In the genomic region with DNA sequence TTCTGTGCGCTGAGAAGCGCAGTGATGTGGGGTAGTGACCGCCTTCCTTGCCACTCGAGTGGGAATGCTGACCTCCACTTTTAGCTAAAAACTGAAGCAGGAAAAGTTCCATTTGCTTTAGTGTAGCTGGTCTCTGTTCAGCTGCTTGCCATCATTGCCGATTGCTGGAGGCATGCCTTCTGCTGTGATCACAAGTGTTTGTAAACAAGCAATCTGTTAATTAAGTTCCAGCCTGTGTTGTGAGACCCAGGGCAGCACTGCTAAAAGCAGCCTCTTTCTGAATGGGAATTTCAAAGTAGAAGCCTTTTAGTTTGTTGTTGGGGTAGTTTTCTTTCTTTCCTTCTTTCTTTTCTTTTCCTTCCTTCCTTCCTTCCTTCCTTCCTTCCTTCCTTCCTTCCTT, we compare ENCODE assay signal across 29 mouse cellular contexts. TPM values are rescaled to one million over a fixed set of nuclear protein-coding genes. Genes with fewer than 3 reads are reported as not detected.
DNase-seq lines count a peak whose midpoint lies in the region; ATAC-seq and TF ChIP-seq lines count a peak whose summit lies in the region.
"Had no signal": no experiment of that assay in that cellular context is flagged by ENCODE, and none has a peak within 500 bp of the region (broad histone marks: within the 10 kb centered on the region; RNA-seq: fewer than 3 reads in every experiment).

No protein-coding gene starts in this region.

- no peaks in the 10 kb centered on the region for H3K4me1 ChIP-seq in forebrain, embryonic 16.5 days (replicated peaks; ENCODE audit: control insufficient read depth, insufficient read depth, low read length)
- H3K4me1 ChIP-seq in forebrain, embryonic 12.5 days: no peaks in the 10 kb centered on the region
- H3K4me1 ChIP-seq in intestine, embryonic 14.5 days (replicated peaks; ENCODE audit: control insufficient read depth, insufficient read depth, low read length): no peaks in the 10 kb centered on the region
- H3K4me1 ChIP-seq in intestine, embryonic 16.5 days (ENCODE audit: control insufficient read depth, insufficient read depth, low read length): no peaks in the 10 kb centered on the region
- no peaks in the 10 kb centered on the region for H3K4me1 ChIP-seq in lung, adult 2 months (ENCODE audit: control insufficient read depth, insufficient read depth, low read length)
- H3K4me1 ChIP-seq: embryonic facial prominence, embryonic 12.5 days; embryonic facial prominence, embryonic 15.5 days; heart, embryonic 13.5 days had no signal

- H3K9me3 ChIP-seq in forebrain, embryonic 16.5 days (ENCODE audit: control insufficient read depth, low read length): no peaks in the 10 kb centered on the region
- H3K9me3 ChIP-seq in forebrain, embryonic 12.5 days: no peaks in the 10 kb centered on the region
- H3K9me3 ChIP-seq in intestine, embryonic 14.5 days (ENCODE audit: control insufficient read depth, low read length): 0 out of 2 replicates have a peak, but pooled peaks cover 3% of the 10 kb centered on the region
- H3K9me3 ChIP-seq in intestine, embryonic 16.5 days (ENCODE audit: control insufficient read depth, low read length): no peaks in the 10 kb centered on the region
- H3K9me3 ChIP-seq: embryonic facial prominence, embryonic 15.5 days; heart, embryonic 13.5 days had no signal

- no peaks in the 10 kb centered on the region for H3K27me3 ChIP-seq in forebrain, embryonic 16.5 days (replicated peaks; ENCODE audit: control insufficient read depth, insufficient read depth, low read length)
- no peaks in the 10 kb centered on the region for H3K27me3 ChIP-seq in forebrain, embryonic 12.5 days
- no peaks in the 10 kb centered on the region for H3K27me3 ChIP-seq in intestine, embryonic 14.5 days (replicated peaks; ENCODE audit: control insufficient read depth, insufficient read depth, low read length)
- no peaks in the 10 kb centered on the region for H3K27me3 ChIP-seq in intestine, embryonic 16.5 days (replicated peaks; ENCODE audit: control insufficient read depth, insufficient read depth, low read length)
- H3K27me3 ChIP-seq: CH12.LX; embryonic facial prominence, embryonic 12.5 days; embryonic facial prominence, embryonic 15.5 days; heart, embryonic 13.5 days; Patski had no signal

- WGBS in forebrain, embryonic 16.5 days: 79% methylated on average over 5 of the region's 5 CpGs
- WGBS in forebrain, embryonic 12.5 days: 90% methylated on average over 5 of the region's 5 CpGs
- 94% methylated on average over 5 of the region's 5 CpGs for WGBS in intestine, embryonic 14.5 days
- 85% methylated on average over 5 of the region's 5 CpGs for WGBS in intestine, embryonic 16.5 days
- 82% methylated on average over 5 of the region's 5 CpGs for WGBS in lung, adult 2 months

- H3K4me2 ChIP-seq in forebrain, embryonic 16.5 days (ENCODE audit: low read length): no peak overlapping the region
- no peak overlapping the region for H3K4me2 ChIP-seq in forebrain, embryonic 12.5 days
- H3K4me2 ChIP-seq in intestine, embryonic 14.5 days (ENCODE audit: low read length): no peak overlapping the region
- H3K4me2 ChIP-seq in intestine, embryonic 16.5 days (ENCODE audit: low read depth, low read length): no peak overlapping the region
- H3K4me2 ChIP-seq: embryonic facial prominence, embryonic 12.5 days; embryonic facial prominence, embryonic 15.5 days; heart, embryonic 13.5 days; hindbrain, embryonic 14.5 days had no signal

- TF ChIP-seq CTCF in lung, adult 2 months (IDR thresholded peaks at IDR 0.05; ENCODE audit: insufficient read depth, low read length): no peak

- H3K36me3 ChIP-seq in forebrain, embryonic 16.5 days (ENCODE audit: control insufficient read depth, insufficient read depth): peaks cover 37% of the 10 kb centered on the region
- H3K36me3 ChIP-seq in forebrain, embryonic 12.5 days (replicated peaks): peaks cover 78% of the 10 kb centered on the region
- peaks cover 62% of the 10 kb centered on the region for H3K36me3 ChIP-seq in intestine, embryonic 14.5 days (ENCODE audit: control insufficient read depth, insufficient read depth, low read length)
- no peaks in the 10 kb centered on the region; the same call in 1 of the 2 replicates for H3K36me3 ChIP-seq in intestine, embryonic 16.5 days (ENCODE audit: control insufficient read depth, insufficient read depth, low read length)
- H3K36me3 ChIP-seq: G1E had no signal

- H3K4me3 ChIP-seq in forebrain, embryonic 16.5 days (replicated peaks; ENCODE audit: low read length): no peak overlapping the region
- no peak overlapping the region for H3K4me3 ChIP-seq in forebrain, embryonic 12.5 days (replicated peaks)
- H3K4me3 ChIP-seq in intestine, embryonic 14.5 days (ENCODE audit: low read depth, low read length): no peak overlapping the region
- H3K4me3 ChIP-seq in intestine, embryonic 16.5 days (ENCODE audit: low read length): no peak overlapping the region
- no peak overlapping the region for H3K4me3 ChIP-seq in lung, adult 2 months (replicated peaks; ENCODE audit: extremely low read depth, low read depth, low read length)
- H3K4me3 ChIP-seq: embryonic facial prominence, embryonic 12.5 days; embryonic facial prominence, embryonic 15.5 days; gastrocnemius, adult 2 months; heart, embryonic 13.5 days had no signal

- TF ChIP-seq POLR2A in lung, adult 2 months (IDR thresholded peaks at IDR 0.05; ENCODE audit: borderline replicate concordance, extremely low read depth, low read depth, low read length): no peak

- DNase-seq in intestine, embryonic 14.5 days (ENCODE audit: low spot score): peak; percentile 31
- DNase-seq in lung, postnatal 10 days: peak; percentile 32
- DNase-seq in lung, adult 2 months: no peak
- DNase-seq: adrenal gland, postnatal 10 days; adrenal gland, postnatal 36 days; B cell, adult 2 months; cerebellum, adult 11 months; cerebellum, adult 2 months; cerebellum, adult 9-11 months; cerebellum, postnatal 25 days; gastrocnemius, adult 2 months; gastrocnemius, postnatal 14 days; heart, adult 18-20 months; heart, postnatal 14 days; heart, postnatal 4 days; kidney, adult 18-20 months had no signal

- H3K9ac ChIP-seq in forebrain, embryonic 16.5 days (replicated peaks; ENCODE audit: low read depth, low read length): no peak overlapping the region
- no peak overlapping the region for H3K9ac ChIP-seq in forebrain, embryonic 12.5 days
- no peak overlapping the region for H3K9ac ChIP-seq in intestine, embryonic 14.5 days (ENCODE audit: low read length)
- no peak overlapping the region for H3K9ac ChIP-seq in intestine, embryonic 16.5 days (ENCODE audit: low read depth, low read length)
- H3K9ac ChIP-seq: embryonic facial prominence, embryonic 12.5 days; embryonic facial prominence, embryonic 15.5 days; heart, embryonic 13.5 days; hindbrain, embryonic 14.5 days had no signal

- H3K27ac ChIP-seq in forebrain, embryonic 16.5 days (ENCODE audit: low read length): no peak overlapping the region
- H3K27ac ChIP-seq in forebrain, embryonic 12.5 days: no peak overlapping the region
- no peak overlapping the region for H3K27ac ChIP-seq in intestine, embryonic 14.5 days (ENCODE audit: low read depth)
- H3K27ac ChIP-seq in intestine, embryonic 16.5 days (ENCODE audit: low read length): no peak overlapping the region
- H3K27ac ChIP-seq: embryonic facial prominence, embryonic 12.5 days; embryonic facial prominence, embryonic 15.5 days; gastrocnemius, adult 2 months; heart, embryonic 13.5 days; hindbrain, embryonic 14.5 days; hindbrain, postnatal 0 days had no signal

- peak; percentile 37; the same call in 1 of the 2 replicates for ATAC-seq in forebrain, embryonic 16.5 days
- no peak for ATAC-seq in forebrain, embryonic 12.5 days (ENCODE audit: low FRiP score)
- no peak for ATAC-seq in intestine, embryonic 14.5 days (replicated peaks; ENCODE audit: low FRiP score, low TSS enrichment, low read depth)
- no peak for ATAC-seq in intestine, embryonic 16.5 days
- ATAC-seq: forebrain, embryonic 14.5 days; hindbrain, postnatal 0 days; inflammation-experienced regulatory T-cells, adult 6 months; Patski had no signal

RNA-seq across cellular contexts. Expression of gene Cavin4, which starts 17.2 kb away (rescaled TPM):
- polyA plus RNA-seq in forebrain, embryonic 16.5 days (2015; fragmentation: Nextera tagmentation; extraction: Ambion mirVana): 1.1 and 1.4 TPM in 2 replicates
- polyA plus RNA-seq in forebrain, embryonic 12.5 days (2016; fragmentation: Nextera tagmentation; extraction: Ambion mirVana): 1.9 and 2.1 TPM in 2 replicates
- 0.81 and 0.89 TPM in 2 replicates for polyA plus RNA-seq in intestine, embryonic 14.5 days (2014; fragmentation: Nextera tagmentation; extraction: Ambion mirVana)
- 0.09 and 0.18 TPM in 2 replicates for polyA plus RNA-seq in intestine, embryonic 16.5 days (2015; fragmentation: Nextera tagmentation; extraction: Ambion mirVana)
- polyA plus RNA-seq in lung, adult 2 months (2012; rRNA removed): 0.17 and 1.5 TPM in 2 replicates
- polyA plus RNA-seq: G1E; inflammation-experienced regulatory T-cells, adult 6 months had no signal
